Comparison of ENCODE assay signal across 10 mouse cellular contexts in the genomic region with DNA sequence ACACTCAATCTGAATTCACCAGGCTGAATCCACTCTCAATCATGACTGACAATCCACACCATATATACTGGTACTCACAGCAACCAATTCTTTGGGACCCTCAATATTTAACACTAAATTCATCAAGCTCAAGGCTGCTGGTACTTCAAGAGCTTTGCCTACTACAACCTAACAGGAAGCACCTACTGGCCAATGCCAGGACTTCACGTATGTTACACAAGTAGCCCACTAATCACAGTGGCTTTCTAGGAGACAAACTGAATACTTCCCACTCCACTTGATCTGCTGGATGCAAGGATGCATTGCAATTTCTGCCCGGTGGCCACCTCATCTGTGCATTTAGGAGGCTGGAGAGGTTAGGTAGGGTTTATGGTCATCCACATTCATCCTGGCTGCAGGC. TPM values are rescaled to one million over a fixed set of nuclear protein-coding genes. Genes with fewer than 3 reads are reported as not detected.
DNase-seq lines count a peak whose midpoint lies in the region; ATAC-seq and TF ChIP-seq lines count a peak whose summit lies in the region.
"Had no signal": no experiment of that assay in that cellular context is flagged by ENCODE, and none has a peak within 500 bp of the region (broad histone marks: within the 10 kb centered on the region; RNA-seq: fewer than 3 reads in every experiment).

No protein-coding gene starts in this region.

- H3K36me3 ChIP-seq in midbrain, embryonic 12.5 days = peaks cover 22% of the 10 kb centered on the region
- peaks cover 16% of the 10 kb centered on the region; the same call in 1 of the 2 replicates for H3K36me3 ChIP-seq in midbrain, embryonic 11.5 days (ENCODE audit: control insufficient read depth, insufficient read depth, low read length)
- H3K36me3 ChIP-seq in intestine, postnatal 0 days (ENCODE audit: control insufficient read depth, insufficient read depth) = peaks cover 17% of the 10 kb centered on the region
- 0 out of 2 replicates have a peak, but pooled peaks cover 8% of the 10 kb centered on the region for H3K36me3 ChIP-seq in stomach, embryonic 16.5 days (ENCODE audit: control insufficient read depth, insufficient read depth, low read length)

- peak overlapping the region; percentile 32 for H3K4me2 ChIP-seq in midbrain, embryonic 12.5 days (replicated peaks)
- no peak overlapping the region for H3K4me2 ChIP-seq in midbrain, embryonic 11.5 days
- H3K4me2 ChIP-seq in intestine, postnatal 0 days (replicated peaks; ENCODE audit: low read depth) = no peak overlapping the region
- 0 out of 2 replicates have a peak overlapping the region, but pooled peaks have one; percentile 8 for H3K4me2 ChIP-seq in stomach, embryonic 16.5 days (ENCODE audit: low read depth, low read length)

- H3K9me3 ChIP-seq in midbrain, embryonic 12.5 days = no peaks in the 10 kb centered on the region
- H3K9me3 ChIP-seq in midbrain, embryonic 11.5 days (ENCODE audit: control insufficient read depth, low read length) = no peaks in the 10 kb centered on the region
- H3K9me3 ChIP-seq in intestine, postnatal 0 days (ENCODE audit: control insufficient read depth) = no peaks in the 10 kb centered on the region
- no peaks in the 10 kb centered on the region for H3K9me3 ChIP-seq in stomach, embryonic 16.5 days (replicated peaks; ENCODE audit: control insufficient read depth, low read length)
- H3K9me3 ChIP-seq: embryonic facial prominence, embryonic 15.5 days had no signal

- H3K27me3 ChIP-seq in midbrain, embryonic 12.5 days = no peaks in the 10 kb centered on the region
- H3K27me3 ChIP-seq in midbrain, embryonic 11.5 days (ENCODE audit: control insufficient read depth, insufficient read depth, low read length) = no peaks in the 10 kb centered on the region
- no peaks in the 10 kb centered on the region for H3K27me3 ChIP-seq in intestine, postnatal 0 days (replicated peaks; ENCODE audit: control insufficient read depth, insufficient read depth, low read length)
- H3K27me3 ChIP-seq in stomach, embryonic 16.5 days (ENCODE audit: control insufficient read depth, insufficient read depth, low read length) = no peaks in the 10 kb centered on the region
- H3K27me3 ChIP-seq: embryonic facial prominence, embryonic 15.5 days had no signal

- intact Hi-C loops in left cerebral cortex, postnatal 4 days (cut with DNase I) = no loop called here

- peak; percentile 45 for TF ChIP-seq CTCF in intestine, postnatal 0 days (IDR thresholded peaks at IDR 0.05; ENCODE audit: low read depth)

- H3K4me3 ChIP-seq in midbrain, embryonic 12.5 days = peak overlapping the region; percentile 5; the same call in 1 of the 2 replicates
- no peak overlapping the region for H3K4me3 ChIP-seq in midbrain, embryonic 11.5 days (ENCODE audit: low read depth, low read length)
- no peak overlapping the region for H3K4me3 ChIP-seq in intestine, postnatal 0 days (ENCODE audit: low read depth, low read length)
- H3K4me3 ChIP-seq in stomach, embryonic 16.5 days (replicated peaks; ENCODE audit: low read length) = no peak overlapping the region
- H3K4me3 ChIP-seq: embryonic facial prominence, embryonic 15.5 days had no signal

- DNase-seq in embryo, embryonic 10 days (ENCODE audit: low spot score) = peak; percentile 27
- DNase-seq in embryo, embryonic 9.5 days (ENCODE audit: extremely low spot score) = no peak
- DNase-seq in midbrain, embryonic 11.5 days (ENCODE audit: low spot score, missing footprints) = no peak
- DNase-seq in adrenal gland, postnatal 10 days = no peak
- DNase-seq in left cerebral cortex, postnatal 4 days = no peak
- DNase-seq: adrenal gland, postnatal 25 days had no signal

- H3K4me1 ChIP-seq in midbrain, embryonic 12.5 days = peaks cover 32% of the 10 kb centered on the region
- H3K4me1 ChIP-seq in midbrain, embryonic 11.5 days (ENCODE audit: control insufficient read depth, insufficient read depth, low read length) = peaks cover 16% of the 10 kb centered on the region
- H3K4me1 ChIP-seq in intestine, postnatal 0 days (replicated peaks; ENCODE audit: control insufficient read depth, insufficient read depth, low read length) = peaks cover 7% of the 10 kb centered on the region
- H3K4me1 ChIP-seq in stomach, embryonic 16.5 days (ENCODE audit: control insufficient read depth, insufficient read depth, low read length) = peaks cover 18% of the 10 kb centered on the region

- no peak overlapping the region for H3K27ac ChIP-seq in midbrain, embryonic 12.5 days (replicated peaks)
- H3K27ac ChIP-seq in midbrain, embryonic 11.5 days (ENCODE audit: low read depth, low read length) = no peak overlapping the region
- H3K27ac ChIP-seq in intestine, postnatal 0 days (ENCODE audit: low read depth, low read length) = no peak overlapping the region
- H3K27ac ChIP-seq in stomach, embryonic 16.5 days (ENCODE audit: low read length) = no peak overlapping the region

- H3K9ac ChIP-seq in midbrain, embryonic 12.5 days (replicated peaks) = 0 out of 2 replicates have a peak overlapping the region, but pooled peaks have one; percentile 37
- H3K9ac ChIP-seq in midbrain, embryonic 11.5 days (ENCODE audit: low read length) = no peak overlapping the region
- no peak overlapping the region for H3K9ac ChIP-seq in intestine, postnatal 0 days (ENCODE audit: low read depth, low read length)
- no peak overlapping the region for H3K9ac ChIP-seq in stomach, embryonic 16.5 days (ENCODE audit: low read length)
- H3K9ac ChIP-seq: embryonic facial prominence, embryonic 15.5 days had no signal

- no peak for ATAC-seq in midbrain, embryonic 12.5 days (ENCODE audit: low FRiP score, low read depth)
- no peak for ATAC-seq in midbrain, embryonic 11.5 days (ENCODE audit: low FRiP score)
- no peak for ATAC-seq in intestine, postnatal 0 days
- no peak for ATAC-seq in stomach, embryonic 16.5 days (ENCODE audit: insufficient read depth, low FRiP score)

- 88% methylated on average over 2 of the region's 2 CpGs for WGBS in midbrain, embryonic 12.5 days
- 82% methylated on average over 2 of the region's 2 CpGs for WGBS in midbrain, embryonic 11.5 days
- 61% methylated on average over 2 of the region's 2 CpGs for WGBS in intestine, postnatal 0 days
- WGBS in stomach, embryonic 16.5 days = 56% methylated on average over 2 of the region's 2 CpGs

RNA-seq across cellular contexts. Expression of a gene that starts 3.0 kb away (rescaled TPM):
- polyA plus RNA-seq in midbrain, embryonic 12.5 days (2016; fragmentation: Nextera tagmentation; extraction: Ambion mirVana) = 204 and 215 TPM in 2 replicates
- 258 and 263 TPM in 2 replicates for polyA plus RNA-seq in midbrain, embryonic 11.5 days (2014; fragmentation: Nextera tagmentation; extraction: Ambion mirVana)
- polyA plus RNA-seq in intestine, postnatal 0 days (2015; fragmentation: Nextera tagmentation; extraction: Ambion mirVana) = 95.9 and 97.3 TPM in 2 replicates
- 283 and 314 TPM in 2 replicates for polyA plus RNA-seq in stomach, embryonic 16.5 days (2015; fragmentation: Nextera tagmentation; extraction: Ambion mirVana)
- 10 to 100 TPM; 84.9 to 93.6 TPM for total RNA-seq in adrenal gland, postnatal 10 days (2021)
- 10 to 100 TPM; 63.0 to 73.0 TPM for total RNA-seq in left cerebral cortex, postnatal 4 days (2021)

RNA-seq across cellular contexts. Expression of a gene that starts 20.5 kb away (rescaled TPM):
- 13.1 and 14.1 TPM in 2 replicates for polyA plus RNA-seq in midbrain, embryonic 12.5 days (2016; fragmentation: Nextera tagmentation; extraction: Ambion mirVana)
- 7.0 and 8.1 TPM in 2 replicates for polyA plus RNA-seq in midbrain, embryonic 11.5 days (2014; fragmentation: Nextera tagmentation; extraction: Ambion mirVana)
- 0.61 and 0.69 TPM in 2 replicates for polyA plus RNA-seq in intestine, postnatal 0 days (2015; fragmentation: Nextera tagmentation; extraction: Ambion mirVana)
- 2.4 and 2.6 TPM in 2 replicates for polyA plus RNA-seq in stomach, embryonic 16.5 days (2015; fragmentation: Nextera tagmentation; extraction: Ambion mirVana)
- total RNA-seq in adrenal gland, postnatal 10 days (2021) = 1 to 10 TPM in 1 of 2 experiments, under 1 TPM in 1; 0.66 to 2.0 TPM
- 10 to 100 TPM; 12.4 to 13.9 TPM for total RNA-seq in left cerebral cortex, postnatal 4 days (2021)

RNA-seq across cellular contexts. Expression of a gene that starts 25.3 kb away (rescaled TPM):
- polyA plus RNA-seq in midbrain, embryonic 12.5 days (2016; fragmentation: Nextera tagmentation; extraction: Ambion mirVana) = 13.7 and 14.1 TPM in 2 replicates
- 7.6 and 8.3 TPM in 2 replicates for polyA plus RNA-seq in midbrain, embryonic 11.5 days (2014; fragmentation: Nextera tagmentation; extraction: Ambion mirVana)
- polyA plus RNA-seq in intestine, postnatal 0 days (2015; fragmentation: Nextera tagmentation; extraction: Ambion mirVana) = 2.8 and 3.8 TPM in 2 replicates
- polyA plus RNA-seq in stomach, embryonic 16.5 days (2015; fragmentation: Nextera tagmentation; extraction: Ambion mirVana) = 8.4 and 8.8 TPM in 2 replicates
- total RNA-seq in adrenal gland, postnatal 10 days (2021) = 10 to 100 TPM in 1 of 2 experiments, 1 to 10 TPM in 1; 6.7 to 11.8 TPM
- total RNA-seq in left cerebral cortex, postnatal 4 days (2021) = 10 to 100 TPM; 26.9 to 27.6 TPM

Comparison
In these comparisons a context has a peak if more than half of its experiments do, and no peak if none do; other contexts are left out.
1. H3K4me2 ChIP-seq: peak in midbrain, embryonic 12.5 days (single experiment) and stomach, embryonic 16.5 days (single experiment); none in midbrain, embryonic 11.5 days (single experiment) and intestine, postnatal 0 days (single experiment).